Mouse (Mus musculus): ENCODE data around the gene Tmem229b.

DNA sequence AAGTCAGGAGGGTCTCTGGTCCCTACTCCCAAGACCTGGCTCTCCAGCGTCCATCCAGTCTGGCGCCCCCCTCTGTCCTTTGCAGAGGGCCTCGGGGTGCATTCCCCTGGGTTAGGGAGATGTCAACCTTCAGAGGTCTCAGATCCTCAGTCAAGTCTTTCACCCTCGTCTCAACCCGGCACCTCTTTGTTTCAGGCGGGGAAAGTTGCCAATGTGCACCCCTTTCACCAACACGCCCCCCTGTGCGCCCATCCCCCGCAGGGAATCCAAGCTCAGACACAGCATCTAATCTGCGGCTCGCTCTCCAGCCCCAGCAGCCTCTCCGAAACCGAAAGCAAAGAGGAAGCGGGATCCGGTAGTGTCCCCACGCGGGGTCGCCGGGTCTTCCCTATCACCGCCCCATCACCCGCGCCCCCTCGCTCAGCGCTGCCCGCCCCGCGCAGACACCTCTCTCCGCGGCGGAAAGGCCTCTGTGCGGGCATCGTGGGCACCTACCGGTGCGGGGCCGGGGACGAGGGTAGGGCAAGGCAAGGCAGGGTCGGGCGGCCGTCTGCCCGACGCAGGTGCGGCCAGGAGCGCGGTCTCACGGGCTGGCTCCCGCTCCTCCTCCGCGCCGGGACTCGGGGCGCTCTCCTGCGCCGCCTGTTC lies 825 bp downstream of the Tmem229b start:
- TF ChIP-seq GATA1 (IDR thresholded peaks at IDR 0.05; ENCODE audit: low read length) = no peak
- no peak for TF ChIP-seq TAL1 (IDR thresholded peaks at IDR 0.05; ENCODE audit: low read length)

Measured in erythroblast, embryonic 14.5 days (primary cell).